Mouse (Mus musculus): ENCODE measurements around the gene Aox1. TPM values are rescaled to one million over a fixed set of nuclear protein-coding genes. Genes with fewer than 3 reads are reported as not detected.

Gene Aox1
- total RNA-seq, 2 experiments from 2014 or later, result 4.6 to 12.1 TPM

GRCm38 (mm10) chr1:58065151-58065550, 35.4 kb downstream of the Aox1 start:
- DNase-seq, result no peak

GRCm38 (mm10) chr1:58065606-58066005, 35.9 kb downstream of the Aox1 start:
- DNase-seq, result no peak

- no peak for DNase-seq
Observed at GRCm38 (mm10) chr1:58069181-58069580, 39.5 kb downstream of the Aox1 start.

- no peak for DNase-seq
Observed at GRCm38 (mm10) chr1:58070091-58070490, 40.4 kb downstream of the Aox1 start.

GRCm38 (mm10) chr1:58071006-58071405, 41.3 kb downstream of the Aox1 start:
- no peak for DNase-seq

- DNase-seq, result no peak
Observed at GRCm38 (mm10) chr1:58071509-58071908, 41.8 kb downstream of the Aox1 start.

- DNase-seq, result no peak
Observed at GRCm38 (mm10) chr1:58072416-58072815, 42.7 kb downstream of the Aox1 start.

- no peak for DNase-seq
Observed at GRCm38 (mm10) chr1:58072991-58073730, 43.4 kb downstream of the Aox1 start.

- no peak for DNase-seq
Observed at GRCm38 (mm10) chr1:58074266-58074665, 44.5 kb downstream of the Aox1 start.

- DNase-seq, result no peak
Observed at GRCm38 (mm10) chr1:58077882-58078281, 48.2 kb downstream of the Aox1 start.

- no peak for DNase-seq
Observed at GRCm38 (mm10) chr1:58078390-58078789, 48.7 kb downstream of the Aox1 start.

GRCm38 (mm10) chr1:58079689-58080088, 50.0 kb downstream of the Aox1 start:
- DNase-seq, result no peak

- no peak for DNase-seq
Observed at GRCm38 (mm10) chr1:58080446-58080845, 50.7 kb downstream of the Aox1 start.

- no peak for DNase-seq
Observed at GRCm38 (mm10) chr1:58081356-58081755, 51.6 kb downstream of the Aox1 start.

- DNase-seq, result peak; percentile 34
Observed at GRCm38 (mm10) chr1:58089316-58089715, 59.6 kb downstream of the Aox1 start.

GRCm38 (mm10) chr1:58090191-58090590, 60.5 kb downstream of the Aox1 start:
- no peak for DNase-seq

- DNase-seq, result no peak
Observed at GRCm38 (mm10) chr1:58091213-58091612, 61.5 kb downstream of the Aox1 start.

- no peak for DNase-seq
Observed at GRCm38 (mm10) chr1:58091992-58092560, 62.3 kb downstream of the Aox1 start.

GRCm38 (mm10) chr1:58097338-58097737, 67.6 kb downstream of the Aox1 start:
- no peak for DNase-seq

GRCm38 (mm10) chr1:58099119-58099518, 69.4 kb downstream of the Aox1 start:
- no peak for DNase-seq

GRCm38 (mm10) chr1:58101531-58102146, 71.9 kb downstream of the Aox1 start:
- DNase-seq, result no peak

- DNase-seq, result no peak
Observed at GRCm38 (mm10) chr1:58102494-58102893, 72.8 kb downstream of the Aox1 start.

GRCm38 (mm10) chr1:58105685-58106084, 76.0 kb downstream of the Aox1 start:
- DNase-seq, result no peak

- no peak for DNase-seq
Observed at GRCm38 (mm10) chr1:58107066-58107465, 77.3 kb downstream of the Aox1 start.

Measured in gastrocnemius, postnatal 25 days (tissue).